Mouse (Mus musculus): ENCODE results near the gene Cblb. TPM values are rescaled to one million over a fixed set of nuclear protein-coding genes. Genes with fewer than 3 reads are reported as not detected.

Cblb gene
- polyA plus RNA-seq, 1 experiment = 6.8 TPM

DNA sequence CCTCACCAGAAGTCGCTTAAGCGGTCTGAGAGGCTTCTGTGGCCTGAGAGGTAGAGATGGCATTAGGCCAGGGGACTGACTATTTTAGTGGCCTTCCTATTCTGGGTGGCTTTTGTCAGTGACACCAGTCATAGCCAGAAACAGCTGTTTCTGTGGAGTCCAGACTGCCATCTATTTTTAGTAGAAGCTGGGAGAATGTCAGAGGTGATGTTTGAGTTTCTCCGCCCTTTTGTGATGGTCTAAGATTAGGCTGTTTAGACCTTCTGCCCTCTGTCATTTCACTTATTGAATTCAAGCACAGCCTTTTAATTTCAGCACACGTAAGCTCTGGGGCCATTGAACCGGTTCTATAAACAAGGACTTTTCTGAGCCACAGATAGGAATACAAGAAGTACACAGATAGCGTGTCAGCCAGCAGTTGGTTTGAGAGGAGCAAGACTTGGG, 40.8 kb downstream of the Cblb start:
- Histone ChIP-seq H3K79me3 (ENCODE audit: low read depth) (peaks cover 56% of the 10 kb centered on the region), H3K36me3 (ENCODE audit: control insufficient read depth, insufficient read depth) (peaks cover 17% of the 10 kb centered on the region), H3K27me3 (ENCODE audit: control insufficient read depth, insufficient read depth, insufficient read length) (no peaks in the 10 kb centered on the region), H3K79me2 (ENCODE audit: control insufficient read depth, insufficient read depth) (peaks cover 90% of the 10 kb centered on the region), H3K4me3 (ENCODE audit: insufficient read depth, poor library complexity, severe bottlenecking) (no peak overlapping the region), H3ac (ENCODE audit: control insufficient read depth, insufficient read length, low read depth) (no peak overlapping the region)
- TF ChIP-seq MYOG (IDR thresholded peaks at IDR 0.05; ENCODE audit: control insufficient read depth, extremely low read depth, insufficient read length) = no peak
- no peak for TF ChIP-seq CTCF (IDR thresholded peaks at IDR 0.05; ENCODE audit: control insufficient read depth, insufficient read depth, insufficient read length)
- TF ChIP-seq MYOD1 (IDR thresholded peaks at IDR 0.05; ENCODE audit: control insufficient read depth, insufficient read length, low read depth) = no peak
- no peak for TF ChIP-seq MAX (IDR thresholded peaks at IDR 0.05)
- no peak for TF ChIP-seq CEBPB (IDR thresholded peaks at IDR 0.05; ENCODE audit: low read depth)
- TF ChIP-seq USF1 (IDR thresholded peaks at IDR 0.05; ENCODE audit: low read depth) = no peak
- TF ChIP-seq FOSL1 (IDR thresholded peaks at IDR 0.05; ENCODE audit: insufficient read depth, low read length, poor library complexity, severe bottlenecking) = no peak

DNA sequence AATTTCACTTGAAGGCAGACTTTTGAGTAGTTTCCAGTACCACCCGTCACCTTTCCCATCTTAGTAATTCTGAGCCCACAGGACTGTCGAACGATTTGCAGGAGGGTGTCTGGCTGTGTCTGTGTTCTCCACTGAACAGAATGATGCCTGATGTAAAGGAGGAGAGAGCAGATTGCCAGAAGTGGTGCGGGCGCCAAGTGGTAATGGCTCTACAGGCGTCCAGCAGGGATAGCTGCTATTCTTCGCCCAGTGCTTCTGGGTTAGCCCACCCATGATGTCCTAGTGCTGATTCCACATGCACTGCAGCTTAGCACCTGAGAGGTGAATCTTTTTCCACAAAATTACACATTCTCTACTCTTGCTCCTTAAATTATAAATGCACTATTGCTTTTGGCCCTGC, 45.6 kb downstream of the Cblb start:
- Histone ChIP-seq H3K79me3 (ENCODE audit: low read depth) (peaks cover 40% of the 10 kb centered on the region), H3K4me3 (ENCODE audit: insufficient read depth, poor library complexity, severe bottlenecking) (no peak overlapping the region), H3K27me3 (ENCODE audit: control insufficient read depth, insufficient read depth, insufficient read length) (no peaks in the 10 kb centered on the region), H3ac (ENCODE audit: control insufficient read depth, insufficient read length, low read depth) (no peak overlapping the region), H3K79me2 (ENCODE audit: control insufficient read depth, insufficient read depth) (peaks cover 88% of the 10 kb centered on the region), H3K36me3 (ENCODE audit: control insufficient read depth, insufficient read depth) (peaks cover 5% of the 10 kb centered on the region)
- TF ChIP-seq CTCF (IDR thresholded peaks at IDR 0.05; ENCODE audit: control insufficient read depth, insufficient read depth, insufficient read length) (no peak), CEBPB (IDR thresholded peaks at IDR 0.05; ENCODE audit: low read depth) (no peak)

- Histone ChIP-seq H3K4me3 (ENCODE audit: insufficient read depth, poor library complexity, severe bottlenecking) (no peak overlapping the region), H3K36me3 (ENCODE audit: control insufficient read depth, insufficient read depth) (peaks cover 5% of the 10 kb centered on the region), H3K79me2 (ENCODE audit: control insufficient read depth, insufficient read depth) (peaks cover 87% of the 10 kb centered on the region), H3K27me3 (ENCODE audit: control insufficient read depth, insufficient read depth, insufficient read length) (no peaks in the 10 kb centered on the region), H3K79me3 (ENCODE audit: low read depth) (peaks cover 33% of the 10 kb centered on the region), H3ac (ENCODE audit: control insufficient read depth, insufficient read length, low read depth) (no peak overlapping the region)
- TF ChIP-seq MAX (IDR thresholded peaks at IDR 0.05) (no peak), FOSL1 (IDR thresholded peaks at IDR 0.05; ENCODE audit: insufficient read depth, low read length, poor library complexity, severe bottlenecking) (no peak), USF1 (IDR thresholded peaks at IDR 0.05; ENCODE audit: low read depth) (no peak), CTCF (IDR thresholded peaks at IDR 0.05; ENCODE audit: control insufficient read depth, insufficient read depth, insufficient read length) (no peak), MYOD1 (IDR thresholded peaks at IDR 0.05; ENCODE audit: control insufficient read depth, insufficient read length, low read depth) (no peak), MYOG (IDR thresholded peaks at IDR 0.05; ENCODE audit: control insufficient read depth, extremely low read depth, insufficient read length) (no peak), CEBPB (IDR thresholded peaks at IDR 0.05; ENCODE audit: low read depth) (no peak)
Measured at GRCm38 (mm10) chr16:52077901-52078300, 46.9 kb downstream of the Cblb start.

DNA sequence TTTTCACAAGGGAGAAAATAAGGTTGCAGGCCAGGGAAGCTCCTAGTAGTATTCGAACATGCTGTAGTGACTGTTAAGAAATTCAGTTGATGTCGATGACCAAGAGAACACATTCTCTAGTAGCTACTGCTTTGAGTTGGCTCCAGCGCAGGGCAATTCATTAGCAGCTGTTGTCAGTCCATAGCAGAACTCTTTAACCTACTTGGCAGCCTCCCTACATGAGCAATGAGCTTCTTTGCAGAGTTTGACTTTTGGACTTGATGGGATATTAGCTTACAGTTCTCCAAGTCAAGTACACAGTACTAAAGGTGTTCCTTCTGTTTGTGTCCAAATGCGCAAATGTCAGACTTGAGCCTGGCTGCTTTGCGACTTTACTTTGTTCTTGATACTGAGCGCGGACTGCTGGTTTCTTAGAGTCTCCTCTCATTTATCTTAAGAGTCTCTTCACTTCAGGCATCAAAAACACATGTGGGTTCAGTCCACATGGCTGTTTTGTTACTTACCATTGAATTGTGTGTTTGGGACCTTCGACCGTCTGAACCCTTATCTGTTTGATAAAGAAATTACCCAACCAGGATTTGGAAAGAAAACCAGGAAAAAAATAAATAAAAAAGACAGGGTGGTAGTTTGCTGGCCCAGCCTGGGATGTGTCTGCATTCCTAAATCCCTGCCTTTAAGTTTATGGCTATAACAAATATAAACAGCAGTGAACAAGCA, 47.9 kb downstream of the Cblb start:
- H3K4me3 ChIP-seq (ENCODE audit: insufficient read depth, poor library complexity, severe bottlenecking) = no peak overlapping the region
- TF ChIP-seq MAX (IDR thresholded peaks at IDR 0.05) (no peak), MYOD1 (IDR thresholded peaks at IDR 0.05; ENCODE audit: control insufficient read depth, insufficient read length, low read depth) (no peak), MYOG (IDR thresholded peaks at IDR 0.05; ENCODE audit: control insufficient read depth, extremely low read depth, insufficient read length) (no peak), CEBPB (IDR thresholded peaks at IDR 0.05; ENCODE audit: low read depth) (no peak), FOSL1 (IDR thresholded peaks at IDR 0.05; ENCODE audit: insufficient read depth, low read length, poor library complexity, severe bottlenecking) (no peak), USF1 (IDR thresholded peaks at IDR 0.05; ENCODE audit: low read depth) (no peak), CTCF (IDR thresholded peaks at IDR 0.05; ENCODE audit: control insufficient read depth, insufficient read depth, insufficient read length) (no peak)
- H3K27me3 ChIP-seq (ENCODE audit: control insufficient read depth, insufficient read depth, insufficient read length) = no peaks in the 10 kb centered on the region
- H3K79me3 ChIP-seq (ENCODE audit: low read depth) = peaks cover 32% of the 10 kb centered on the region
- H3ac ChIP-seq (ENCODE audit: control insufficient read depth, insufficient read length, low read depth) = no peak overlapping the region
- peaks cover 90% of the 10 kb centered on the region for H3K79me2 ChIP-seq (ENCODE audit: control insufficient read depth, insufficient read depth)
- H3K36me3 ChIP-seq (ENCODE audit: control insufficient read depth, insufficient read depth) = peaks cover 5% of the 10 kb centered on the region

DNA sequence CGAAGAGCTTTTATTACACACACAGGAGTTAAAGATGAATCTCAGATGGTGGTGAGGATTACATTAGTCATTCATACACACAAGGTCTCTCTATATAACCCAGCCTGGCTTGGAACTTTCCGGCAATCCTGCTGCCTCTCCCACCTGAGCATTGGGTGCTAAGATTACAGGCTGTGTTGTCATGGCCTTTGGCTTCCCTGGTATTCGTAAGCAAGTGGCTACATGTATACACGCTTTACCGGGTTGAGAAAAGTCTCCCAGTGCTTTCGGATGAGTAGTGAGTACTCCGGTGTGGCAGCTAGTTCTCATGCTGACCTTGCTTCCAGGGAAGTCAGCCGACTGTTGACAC, 48.4 kb downstream of the Cblb start:
- Histone ChIP-seq H3K79me3 (ENCODE audit: low read depth) (peaks cover 32% of the 10 kb centered on the region), H3ac (ENCODE audit: control insufficient read depth, insufficient read length, low read depth) (no peak overlapping the region), H3K4me3 (ENCODE audit: insufficient read depth, poor library complexity, severe bottlenecking) (no peak overlapping the region), H3K36me3 (ENCODE audit: control insufficient read depth, insufficient read depth) (peaks cover 2% of the 10 kb centered on the region), H3K27me3 (ENCODE audit: control insufficient read depth, insufficient read depth, insufficient read length) (no peaks in the 10 kb centered on the region), H3K79me2 (ENCODE audit: control insufficient read depth, insufficient read depth) (peaks cover 86% of the 10 kb centered on the region)
- no peak for TF ChIP-seq MYOG (IDR thresholded peaks at IDR 0.05; ENCODE audit: control insufficient read depth, extremely low read depth, insufficient read length)
- no peak for TF ChIP-seq FOSL1 (IDR thresholded peaks at IDR 0.05; ENCODE audit: insufficient read depth, low read length, poor library complexity, severe bottlenecking)
- no peak for TF ChIP-seq MYOD1 (IDR thresholded peaks at IDR 0.05; ENCODE audit: control insufficient read depth, insufficient read length, low read depth)
- TF ChIP-seq USF1 (IDR thresholded peaks at IDR 0.05; ENCODE audit: low read depth) = no peak
- no peak for TF ChIP-seq CEBPB (IDR thresholded peaks at IDR 0.05; ENCODE audit: low read depth)
- no peak for TF ChIP-seq CTCF (IDR thresholded peaks at IDR 0.05; ENCODE audit: control insufficient read depth, insufficient read depth, insufficient read length)
- no peak for TF ChIP-seq MAX (IDR thresholded peaks at IDR 0.05)
